Mouse (Mus musculus) left cerebral cortex, postnatal 4 days (tissue): ENCODE data around the gene Eaf1. TPM values are rescaled to one million over a fixed set of nuclear protein-coding genes. Genes with fewer than 3 reads are reported as not detected.

Source experiments
- total RNA-seq, 2 experiments: library from RNA; stranded (reverse); gene quantifications; 2 replicates each; pipeline ENCODE4 v1.2.3; 2021

Gene Eaf1
- total RNA-seq, 2 experiments from 2014 or later, result 14.5 to 15.5 TPM

Other genes with a start within 250 kb of the Eaf1 start
- gene Phf7, start 243.1 kb upstream of the Eaf1 start, total RNA-seq, result 1 to 10 TPM; 5.3 to 5.8 TPM
- 100 to 1,000 TPM; 112 to 123 TPM for gene Bap1, start 242.9 kb upstream of the Eaf1 start, total RNA-seq
- 1 to 10 TPM; 1.8 to 2.4 TPM for gene Dnah1, start 170.5 kb upstream of the Eaf1 start, total RNA-seq
- 10 to 100 TPM; 60.9 to 61.4 TPM for gene Capn7, start 157.8 kb upstream of the Eaf1 start, total RNA-seq
- 100 to 1,000 TPM; 140 to 147 TPM for gene Sh3bp5, start 58.3 kb upstream of the Eaf1 start, total RNA-seq
- 10 to 100 TPM; 31.8 to 33.9 TPM for gene Mettl6, start 641 bp downstream of the Eaf1 start, total RNA-seq
- under 1 TPM; 0.16 to 0.18 TPM for gene Colq, start 96.9 kb downstream of the Eaf1 start, total RNA-seq
- gene Gm49387, start 146.5 kb downstream of the Eaf1 start, total RNA-seq, result not detected
- gene Btd, start 146.6 kb downstream of the Eaf1 start, total RNA-seq, result 1 to 10 TPM; 9.5 to 10.0 TPM
- gene Hacl1, start 146.9 kb downstream of the Eaf1 start, total RNA-seq, result 1 to 10 TPM; 4.9 to 6.0 TPM